Mouse (Mus musculus) v-Abl transformed pro-B cells (cell line): ENCODE data around the gene Ap2a1.

Experiments used
- in situ Hi-C, 2 experiments: fragments of 400-800 bp; cut with MboI; formaldehyde crosslinking; loops; one replicate each; pipeline ENCODE4 v1.15.1; 2025; ENCODE audit not compliant: unreplicated experiment in 2 of 2

The Ap2a1 gene

GRCm38 (mm10) chr7:44955628-44956027 is 26.3 kb upstream of the Ap2a1 start:
- in situ Hi-C loops = loop anchor here (5.0 to 25.0 kb wide), 5 partner anchors 33 to 693 kb away; partner anchors contain the start of genes Acp4 (in 1 of the 2), Fuz (in 1 of the 2), Gm15517 (in 1 of the 2) and Med25 (in 1 of the 2)

GRCm38 (mm10) chr7:44954091-44954885 is 25.0 kb upstream of the Ap2a1 start:
- in situ Hi-C loops = loop anchor here in 1 of 2 experiments (10.0 to 25.0 kb wide), 3 partner anchors 59 to 692 kb away; partner anchors contain the start of genes Acp4, Fuz, Gm15517 and Med25

DNA sequence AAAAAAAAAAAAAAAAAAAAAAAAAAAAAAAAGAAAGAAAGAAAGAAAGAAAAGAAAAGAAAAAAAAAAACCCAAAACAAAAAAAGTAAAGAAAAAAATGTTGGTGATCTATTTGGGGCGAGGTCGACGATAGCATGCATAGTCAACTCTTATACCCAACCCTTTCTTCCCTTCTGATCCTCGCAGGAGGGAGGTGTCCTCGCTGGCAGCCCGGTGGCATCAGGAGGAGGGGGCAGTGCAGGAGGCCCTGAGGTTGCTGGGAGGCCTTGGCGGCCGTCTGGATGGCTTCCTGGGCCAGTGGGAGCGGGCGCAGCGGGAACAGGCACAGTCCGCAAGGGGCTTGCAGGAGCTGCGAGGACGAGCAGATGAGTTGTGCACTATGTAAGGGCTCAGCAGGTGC is 24.3 kb upstream of the Ap2a1 start:
- in situ Hi-C loops = loop anchor here in 1 of 2 experiments (10.0 to 25.0 kb wide), 3 partner anchors 59 to 691 kb away; partner anchors contain the start of genes Acp4, Fuz, Gm15517 and Med25

GRCm38 (mm10) chr7:44952611-44953306 is 23.5 kb upstream of the Ap2a1 start:
- in situ Hi-C loops = loop anchor here in 1 of 2 experiments (10.0 to 25.0 kb wide), 3 partner anchors 58 to 690 kb away; partner anchors contain the start of genes Acp4, Fuz, Gm15517 and Med25

DNA sequence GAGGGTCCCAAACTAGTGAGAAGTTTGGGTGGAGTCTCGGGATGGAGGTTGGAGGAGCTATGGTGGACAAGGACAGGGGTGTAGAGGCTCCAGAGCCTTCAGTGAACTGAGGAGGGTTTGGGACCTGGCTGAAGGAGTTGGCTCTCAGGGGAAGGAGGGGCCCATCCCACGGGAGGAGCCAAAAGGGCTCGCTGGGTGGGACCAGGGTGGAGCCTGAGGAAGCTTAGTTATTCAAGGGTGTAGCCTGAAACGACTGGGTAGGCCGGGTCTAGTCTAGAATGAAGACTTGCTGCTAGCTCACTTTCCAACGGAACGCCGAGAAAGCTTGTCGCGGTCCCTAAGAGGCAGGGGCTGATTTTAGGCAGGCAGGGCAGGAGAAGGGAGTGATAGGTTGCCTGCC is 22.7 kb upstream of the Ap2a1 start:
- in situ Hi-C loops = loop anchor here in 1 of 2 experiments (10.0 to 25.0 kb wide), 3 partner anchors 57 to 690 kb away; partner anchors contain the start of genes Acp4, Fuz, Gm15517 and Med25

GRCm38 (mm10) chr7:44949922-44950321 is 20.6 kb upstream of the Ap2a1 start:
- in situ Hi-C loops = loop anchor here in 1 of 2 experiments (10.0 to 25.0 kb wide), 4 partner anchors 55 to 1263 kb away; partner anchors contain the start of genes Acp4, Fuz, Gm15517 and Klk14

GRCm38 (mm10) chr7:44942904-44943303 is 13.6 kb upstream of the Ap2a1 start, which contains the start of gene Tsks:
TSS of gene Tsks (plus strand) at chr7:44943204.
- in situ Hi-C loops = loop anchor here in 1 of 2 experiments (25.0 kb wide), 1 partner anchor 1256 kb away; the partner anchor contains the start of gene Klk14

GRCm38 (mm10) chr7:44938680-44939079 is 9.4 kb upstream of the Ap2a1 start:
- in situ Hi-C loops = loop anchor here in 1 of 2 experiments (25.0 kb wide), 1 partner anchor 1251 kb away; the partner anchor contains the start of gene Klk14

DNA sequence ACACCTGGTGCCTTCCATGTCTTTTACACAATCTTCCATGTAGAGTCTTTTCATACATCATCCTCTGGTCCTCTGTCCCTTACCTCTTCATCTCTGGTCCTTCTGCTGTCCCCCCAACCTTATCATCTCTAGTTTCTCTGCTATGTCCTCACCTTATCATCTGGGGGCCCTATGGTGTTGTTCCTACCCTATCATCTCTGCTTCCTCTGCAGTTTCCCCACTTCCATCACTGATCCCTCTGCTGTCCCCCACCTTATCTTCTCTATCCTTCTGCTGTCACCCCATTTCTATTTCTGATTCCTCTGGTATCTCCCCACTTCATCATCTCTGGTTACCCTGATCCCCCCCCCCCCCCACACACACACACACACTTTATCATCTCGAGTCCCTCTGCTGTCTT is 726 bp downstream of the Ap2a1 start:
- in situ Hi-C loops = loop anchor here in 1 of 2 experiments (25.0 kb wide), 1 partner anchor 1241 kb away; the partner anchor contains the start of gene Klk14

DNA sequence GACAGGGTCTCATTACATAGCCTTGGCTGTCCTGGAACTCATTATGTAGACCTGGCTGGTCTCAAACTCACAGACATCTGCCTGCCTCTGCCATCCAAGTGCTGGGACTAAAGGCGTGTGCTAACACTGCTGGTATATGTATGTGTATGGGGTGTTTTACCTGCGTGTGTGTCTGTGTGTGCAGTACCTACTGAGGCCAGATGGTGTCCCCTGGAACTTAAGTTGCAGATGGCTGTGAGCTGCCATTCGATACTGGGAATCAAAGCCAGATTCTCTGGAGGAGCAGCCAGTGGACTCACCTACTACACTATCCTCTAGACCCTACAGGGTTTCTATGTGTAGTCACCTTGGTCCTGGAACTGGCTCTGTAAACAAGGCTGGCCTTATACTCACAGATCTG is 3.8 kb downstream of the Ap2a1 start:
- in situ Hi-C loops = loop anchor here in 1 of 2 experiments (25.0 kb wide), 1 partner anchor 1238 kb away; the partner anchor contains the start of gene Klk14

DNA sequence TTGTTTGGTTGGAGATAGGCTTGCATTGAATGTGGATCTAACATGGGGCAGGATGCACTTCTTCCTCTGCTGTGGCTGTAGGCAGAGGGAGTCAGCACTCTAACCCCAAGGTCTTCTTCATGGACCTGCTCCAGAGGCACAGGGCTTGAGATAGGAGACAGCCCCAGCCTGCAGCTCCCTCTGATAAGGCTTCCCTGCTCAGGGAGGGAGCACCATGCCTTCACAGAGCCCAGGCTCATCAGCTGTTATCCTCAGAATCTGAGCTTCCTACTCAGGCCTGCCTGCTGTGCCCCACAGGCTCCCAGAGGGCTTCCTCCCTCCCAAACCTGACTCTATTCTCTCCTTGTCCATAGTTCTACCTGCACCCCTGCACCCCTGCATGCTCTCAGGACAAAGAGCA is 6.8 kb downstream of the Ap2a1 start:
- in situ Hi-C loops = loop anchor here in 1 of 2 experiments (5.0 kb wide), 1 partner anchor 35 kb away; no protein-coding TSS in a partner anchor

- in situ Hi-C loops = no loop called here
These were observed 10.2 kb downstream of the Ap2a1 start for GRCm38 (mm10) chr7:44919127-44919526.

DNA sequence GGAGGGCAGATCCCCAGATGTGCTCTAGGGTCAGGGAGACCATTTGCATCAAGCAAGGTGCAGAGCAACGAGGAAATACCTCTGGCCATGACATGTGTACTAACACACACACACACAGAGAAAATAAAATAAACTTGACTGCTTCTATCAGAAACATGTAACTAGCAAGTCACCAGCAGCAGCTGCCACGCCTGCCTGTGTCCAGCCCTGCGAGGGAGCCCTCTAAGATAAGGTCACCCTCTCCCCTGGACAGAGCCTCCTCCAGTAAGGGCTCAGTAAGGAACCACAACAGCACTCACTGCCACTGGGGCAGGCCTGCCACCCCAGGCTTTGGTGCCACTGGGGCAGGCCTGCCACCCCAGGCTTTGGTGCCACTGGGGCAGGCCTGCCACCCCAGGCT is 11.1 kb downstream of the Ap2a1 start:
- in situ Hi-C loops = no loop called here

DNA sequence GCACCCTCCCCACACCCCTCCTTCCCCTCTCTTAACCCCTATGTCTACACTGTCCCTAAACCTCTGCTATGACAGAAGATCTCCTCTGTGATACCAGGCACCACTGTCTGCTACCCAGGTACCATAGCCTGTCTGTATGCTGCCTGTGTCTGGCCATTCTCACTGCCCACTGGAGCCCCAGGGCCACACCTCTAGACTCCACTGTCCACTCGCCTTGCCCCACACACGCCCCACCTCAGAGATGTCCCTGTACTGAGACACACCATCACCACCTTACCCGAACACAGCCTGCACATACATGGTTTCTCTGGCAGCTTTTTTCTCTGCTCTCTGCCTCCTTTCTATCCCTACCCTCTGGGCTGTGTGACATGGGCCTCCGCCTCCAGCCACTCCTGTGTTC is 12.4 kb downstream of the Ap2a1 start:
- in situ Hi-C loops = no loop called here

- in situ Hi-C loops = no loop called here
These were observed 13.1 kb downstream of the Ap2a1 start for GRCm38 (mm10) chr7:44916191-44916590.

- in situ Hi-C loops = no loop called here
These were observed 14.0 kb downstream of the Ap2a1 start for GRCm38 (mm10) chr7:44915314-44915713.

- in situ Hi-C loops = no loop called here
These were observed 14.9 kb downstream of the Ap2a1 start for GRCm38 (mm10) chr7:44914396-44914795.

- in situ Hi-C loops = no loop called here
These were observed 20.4 kb downstream of the Ap2a1 start for GRCm38 (mm10) chr7:44908706-44909476.

DNA sequence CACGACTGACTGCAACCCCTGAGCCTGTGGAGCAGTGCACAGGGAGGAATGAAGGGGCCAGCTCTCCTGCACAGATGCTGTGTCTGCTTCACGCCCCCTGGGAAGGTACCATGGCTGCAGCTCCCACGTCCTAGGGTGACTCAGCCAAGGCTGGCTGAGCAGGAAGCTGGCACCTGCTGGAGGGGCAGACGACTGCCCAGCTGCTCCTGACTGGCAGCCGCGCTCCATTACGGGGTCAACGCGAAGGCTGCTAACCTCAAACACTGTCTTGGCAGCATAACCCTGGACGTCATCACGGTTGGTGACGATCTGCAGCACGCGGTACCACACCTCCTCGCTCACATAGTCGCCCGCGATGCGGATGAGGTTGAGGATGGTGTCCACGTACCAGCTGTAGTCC is 23.9 kb downstream of the Ap2a1 start:
- in situ Hi-C loops = no loop called here

- in situ Hi-C loops = no loop called here
These were observed 28.0 kb downstream of the Ap2a1 start for GRCm38 (mm10) chr7:44901230-44901722.
